In the genomic region with DNA sequence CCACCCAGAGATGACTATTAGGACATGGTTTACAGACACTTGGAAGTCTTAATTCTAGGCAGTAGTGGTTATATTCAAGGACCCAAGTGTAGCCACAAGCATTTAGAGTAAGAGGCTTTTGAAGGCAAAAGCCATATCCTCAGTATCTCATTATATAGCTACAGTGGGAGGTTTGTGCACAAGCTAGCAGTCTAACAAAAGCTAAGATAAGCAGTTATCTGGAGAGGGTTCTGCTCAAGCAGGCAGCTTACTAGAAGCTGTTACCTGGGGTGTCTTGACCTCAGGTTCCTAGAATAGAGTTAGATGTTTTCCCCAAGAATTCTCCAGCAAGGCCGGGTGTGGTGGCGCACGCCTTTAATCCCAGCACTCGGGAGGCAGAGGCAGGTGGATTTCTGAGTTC, we compare ENCODE assay signal across 49 mouse cellular contexts. TPM values are rescaled to one million over a fixed set of nuclear protein-coding genes. Genes with fewer than 3 reads are reported as not detected.
"Had no signal": no experiment of that assay in that cellular context is flagged by ENCODE, and none has a peak within 500 bp of the region (broad histone marks: within the 10 kb centered on the region; RNA-seq: fewer than 3 reads in every experiment).

No protein-coding gene starts in this region.

- DNase-seq: heart, postnatal 10 days; heart, postnatal 14 days; heart, postnatal 36 days; heart, postnatal 4 days; kidney, adult 11 months; kidney, adult 18-20 months; kidney, adult 2 months; kidney, adult 8-10 months; kidney, adult 9 months; kidney, postnatal 10 days; kidney, postnatal 14 days; kidney, postnatal 25 days; kidney, postnatal 36 days; kidney, postnatal 4 days; layer of hippocampus, adult 9-11 months; layer of hippocampus, postnatal 36 days had no signal

- H3K27ac ChIP-seq: heart, embryonic 10.5 days; heart, embryonic 13.5 days; heart, embryonic 15.5 days; hindbrain, embryonic 10.5 days; hindbrain, embryonic 12.5 days; hindbrain, embryonic 13.5 days; hindbrain, embryonic 14.5 days; hindbrain, embryonic 15.5 days; hindbrain, postnatal 0 days; intestine, embryonic 15.5 days; kidney, embryonic 15.5 days; kidney, postnatal 0 days; layer of hippocampus, adult 2 months; left cerebral cortex, adult 2 months had no signal

- H3K4me3 ChIP-seq: heart, embryonic 10.5 days; heart, embryonic 12.5 days; heart, embryonic 13.5 days; heart, embryonic 15.5 days; hindbrain, embryonic 10.5 days; hindbrain, embryonic 12.5 days; hindbrain, embryonic 13.5 days; hindbrain, embryonic 15.5 days; intestine, embryonic 15.5 days; kidney, embryonic 15.5 days; layer of hippocampus, adult 2 months; left cerebral cortex, adult 2 months had no signal

- H3K9me3 ChIP-seq: heart, embryonic 10.5 days; heart, embryonic 12.5 days; heart, embryonic 13.5 days; heart, embryonic 15.5 days; hindbrain, embryonic 10.5 days; hindbrain, embryonic 12.5 days; hindbrain, embryonic 13.5 days; hindbrain, embryonic 15.5 days; intestine, embryonic 15.5 days; kidney, embryonic 15.5 days had no signal

- H3K4me1 ChIP-seq: heart, embryonic 10.5 days; heart, embryonic 12.5 days; heart, embryonic 13.5 days; heart, embryonic 15.5 days; hindbrain, embryonic 10.5 days; hindbrain, embryonic 12.5 days; hindbrain, embryonic 13.5 days; hindbrain, embryonic 15.5 days; intestine, embryonic 15.5 days; kidney, embryonic 15.5 days had no signal

- H3K27me3 ChIP-seq: heart, embryonic 12.5 days; heart, embryonic 13.5 days; heart, embryonic 15.5 days; hindbrain, embryonic 12.5 days; hindbrain, embryonic 15.5 days; intestine, embryonic 15.5 days had no signal

- H3K9ac ChIP-seq: heart, embryonic 12.5 days; heart, embryonic 13.5 days; heart, embryonic 15.5 days; hindbrain, embryonic 12.5 days; hindbrain, embryonic 13.5 days; hindbrain, embryonic 14.5 days; hindbrain, embryonic 15.5 days; intestine, embryonic 15.5 days; kidney, embryonic 15.5 days had no signal

- H3K36me3 ChIP-seq: heart, embryonic 10.5 days; heart, embryonic 12.5 days; heart, embryonic 13.5 days; heart, embryonic 15.5 days; hindbrain, embryonic 10.5 days; hindbrain, embryonic 12.5 days; hindbrain, embryonic 13.5 days; hindbrain, embryonic 15.5 days; intestine, embryonic 15.5 days; kidney, embryonic 15.5 days had no signal

RNA-seq across cellular contexts. Expression of gene Trap1a, which starts 6.1 kb away (rescaled TPM):
- total RNA-seq: heart, postnatal 10 days; heart, postnatal 14 days; heart, postnatal 25 days; heart, postnatal 36 days; heart, postnatal 4 days; hematopoietic stem cell, adult 5-6 weeks; hindbrain, postnatal 0 days; layer of hippocampus, adult 18-20 months; layer of hippocampus, adult 2 months; layer of hippocampus, adult 8-10 months; layer of hippocampus, postnatal 14 days; layer of hippocampus, postnatal 25 days; layer of hippocampus, postnatal 36 days; left cerebral cortex, adult 18-20 months; left cerebral cortex, adult 2 months; left cerebral cortex, adult 8-10 months had no signal
- polyA plus RNA-seq: heart, embryonic 16.5 days; heart, postnatal 0 days; hindbrain, embryonic 12.5 days; hindbrain, embryonic 13.5 days; hindbrain, embryonic 14.5 days; hindbrain, embryonic 15.5 days; hindbrain, embryonic 16.5 days; hindbrain, postnatal 0 days; inflammation-experienced regulatory T-cells, adult 6 months; intestine, embryonic 14.5 days; intestine, embryonic 15.5 days; intestine, embryonic 16.5 days; intestine, postnatal 0 days; kidney, adult 2 months; kidney, embryonic 14.5 days; kidney, embryonic 16.5 days; kidney, postnatal 0 days; large intestine, adult 2 months had no signal
